Mouse (Mus musculus) intestine, embryonic 16.5 days (tissue): ENCODE results near the gene Casp12. TPM values are rescaled to one million over a fixed set of nuclear protein-coding genes. Genes with fewer than 3 reads are reported as not detected.

ENCODE experiments used
- ATAC-seq: fragments of 200-750 bp; cut with Nextera tagmentation; 2 replicates; pipeline ENCODE4 v1.8.0; 2017; ENCODE audit warnings: moderate TSS enrichment, moderate library complexity
- H3K27ac ChIP-seq: fragments of 300-500 bp; sonication (generic); 2 replicates; pipeline ENCODE4 v1.5.1; 2014; ENCODE audit warnings: mild to moderate bottlenecking, low read length
- H3K27me3 ChIP-seq: fragments of 300-500 bp; sonication (generic); replicated peaks from 2 replicates; pipeline ENCODE4 v1.6.1; 2014; ENCODE audit warnings: low read length, control low read depth, mixed read lengths; ENCODE audit not compliant: control insufficient read depth, insufficient read depth
- H3K36me3 ChIP-seq: fragments of 300-500 bp; sonication (generic); 2 replicates; pipeline ENCODE4 v1.6.1; 2014; ENCODE audit warnings: low read length, control low read depth; ENCODE audit not compliant: control insufficient read depth, insufficient read depth
- H3K4me1 ChIP-seq: fragments of 300-500 bp; sonication (generic); 2 replicates; pipeline ENCODE4 v1.6.1; 2014; ENCODE audit warnings: low read length, control low read depth, mixed read lengths; ENCODE audit not compliant: control insufficient read depth, insufficient read depth
- H3K4me2 ChIP-seq: fragments of 300-500 bp; sonication (generic); 2 replicates; pipeline ENCODE4 v1.6.1; 2014; ENCODE audit warnings: low read depth, low read length, control low read depth
- H3K4me3 ChIP-seq: fragments of 300-500 bp; sonication (generic); 2 replicates; pipeline ENCODE4 v1.5.1; 2014; ENCODE audit warnings: mild to moderate bottlenecking, low read length
- H3K9ac ChIP-seq: fragments of 300-500 bp; sonication (generic); 2 replicates; pipeline ENCODE4 v1.6.1; 2014; ENCODE audit warnings: low read depth, low read length
- H3K9me3 ChIP-seq: fragments of 300-500 bp; sonication (generic); 2 replicates; pipeline ENCODE4 v1.6.1; 2016; ENCODE audit warnings: low read length, control low read depth; ENCODE audit not compliant: control insufficient read depth
- WGBS: fragments of 180-500 bp; shearing (Covaris S2); extraction: QIAGEN DNeasy Blood & Tissue Kit; methylation state at CpG from one replicate; pipeline ENCODE4 v1.1.7; 2014; 5-methylcytosine and 5-hydroxymethylcytosine counted together
- polyA plus RNA-seq: library from polyadenylated mRNA; unstranded; fragments of >200 nt; fragmentation: Nextera tagmentation; extraction: Ambion mirVana; gene quantifications from 2 replicates; pipeline ENCODE4 v1.2.1, GENCODE M21; 2015

The Casp12 gene
- polyA plus RNA-seq, 1 experiment from 2014 or later, result 6.1 TPM

GRCm38 (mm10) chr9:5417871-5418270, 72.6 kb downstream of the Casp12 start:
- H3K36me3 ChIP-seq, result no peaks in the 10 kb centered on the region
- no peaks in the 10 kb centered on the region for H3K4me1 ChIP-seq
- no peak overlapping the region for H3K4me3 ChIP-seq
- WGBS, result 64% methylated on average over 2 of the region's 2 CpGs
- H3K27ac ChIP-seq, result no peak overlapping the region
- ATAC-seq, result no peak
- no peak overlapping the region for H3K4me2 ChIP-seq
- H3K9ac ChIP-seq, result no peak overlapping the region
- no peaks in the 10 kb centered on the region for H3K27me3 ChIP-seq
- no peaks in the 10 kb centered on the region for H3K9me3 ChIP-seq

Other genes with a start within 250 kb of the Casp12 start
- gene Casp1, start 46.9 kb upstream of the Casp12 start, polyA plus RNA-seq, result 6.9 and 12.1 TPM in 2 replicates
- gene Casp4, start 36.6 kb upstream of the Casp12 start, polyA plus RNA-seq, result 3.7 and 5.4 TPM in 2 replicates